Mouse (Mus musculus) left cerebral cortex, postnatal 25 days (tissue): Measurements from ENCODE around the gene Egln1. TPM values are rescaled to one million over a fixed set of nuclear protein-coding genes. Genes with fewer than 3 reads are reported as not detected.

ENCODE experiments used
- DNase-seq, 2 experiments: peaks; one replicate each; pipeline ENCODE4 v3.0.0; 2022; ENCODE audit warnings: low spot score in 2 of 2, mixed read lengths in 1 of 2
- intact Hi-C: fragments of 180-260 bp; cut with DNase I; formaldehyde crosslinking; loops from one replicate; pipeline ENCODE4 v1.15.1; 2025
- total RNA-seq, 2 experiments: library from RNA; stranded (reverse); gene quantifications; 2 replicates each; pipeline ENCODE4 v1.2.3; 2021

Gene Egln1
- total RNA-seq, 2 experiments from 2014 or later: 67.3 to 67.5 TPM

DNA sequence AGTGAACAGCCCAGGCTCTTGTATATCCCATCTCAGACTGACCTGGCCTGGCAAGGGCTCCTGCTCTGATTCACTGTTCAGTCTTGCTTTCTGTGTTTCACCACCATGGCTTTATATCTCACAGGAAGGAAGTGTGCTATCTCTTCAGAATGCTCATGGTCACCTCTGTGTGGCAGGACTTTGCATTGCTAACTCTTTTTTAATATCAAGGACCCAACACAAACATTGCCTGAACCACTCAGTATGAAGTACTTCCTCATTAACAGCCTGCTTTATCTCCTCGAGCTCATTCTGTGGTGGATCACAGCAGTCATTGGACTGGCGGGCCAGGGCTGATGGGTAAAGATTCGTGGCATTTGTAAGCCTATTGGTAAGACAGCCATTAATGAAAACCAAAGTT is 82.5 kb downstream of the Egln1 start:
- DNase-seq: no peak
- intact Hi-C loops: no loop called here

DNA sequence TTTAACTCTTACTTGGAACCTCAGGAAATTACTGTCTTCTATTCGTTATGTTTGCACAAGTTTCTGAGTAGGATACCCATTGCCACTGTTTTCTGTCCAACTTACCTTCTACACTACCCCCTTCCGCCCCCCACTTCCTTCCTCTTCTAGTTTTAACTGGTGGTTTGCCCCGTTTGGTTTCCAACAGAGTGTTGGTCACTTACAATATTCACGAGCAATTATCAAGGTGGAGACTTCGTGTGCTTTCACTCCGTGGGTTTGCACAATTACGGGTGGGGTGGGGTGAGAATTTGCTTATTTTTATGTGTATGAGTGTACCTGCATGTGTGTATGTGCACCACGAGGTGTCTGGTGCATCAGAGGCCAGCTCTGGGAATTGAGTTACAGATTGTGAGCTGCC is 85.4 kb downstream of the Egln1 start:
- no peak for DNase-seq
- intact Hi-C loops: no loop called here

DNA sequence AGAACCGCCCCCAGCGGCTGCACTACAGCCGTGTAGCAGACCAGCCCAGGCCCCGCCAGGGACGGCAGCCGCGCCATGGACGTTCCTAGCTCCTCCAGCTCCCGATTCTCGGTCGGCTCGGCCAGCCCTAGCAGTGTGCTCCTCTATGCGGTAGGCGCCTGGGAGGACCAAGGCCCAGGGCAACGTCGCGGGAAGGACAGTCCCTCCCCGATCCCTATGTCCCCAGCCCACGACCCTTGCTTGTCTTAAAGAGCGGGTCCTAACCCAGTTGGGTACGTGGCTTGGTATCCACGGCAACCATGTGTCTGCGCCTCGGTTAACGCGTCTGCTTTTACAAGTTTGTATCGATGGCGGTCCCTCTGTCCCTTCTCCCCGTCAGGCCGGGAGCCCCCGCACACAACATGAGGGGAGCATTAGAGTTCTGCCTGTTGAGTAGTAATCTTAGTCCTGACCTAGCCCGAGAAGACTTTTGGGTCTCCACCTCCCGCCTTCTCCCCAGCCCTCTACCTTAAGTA is 85.9 kb downstream of the Egln1 start:
- DNase-seq: no peak

DNA sequence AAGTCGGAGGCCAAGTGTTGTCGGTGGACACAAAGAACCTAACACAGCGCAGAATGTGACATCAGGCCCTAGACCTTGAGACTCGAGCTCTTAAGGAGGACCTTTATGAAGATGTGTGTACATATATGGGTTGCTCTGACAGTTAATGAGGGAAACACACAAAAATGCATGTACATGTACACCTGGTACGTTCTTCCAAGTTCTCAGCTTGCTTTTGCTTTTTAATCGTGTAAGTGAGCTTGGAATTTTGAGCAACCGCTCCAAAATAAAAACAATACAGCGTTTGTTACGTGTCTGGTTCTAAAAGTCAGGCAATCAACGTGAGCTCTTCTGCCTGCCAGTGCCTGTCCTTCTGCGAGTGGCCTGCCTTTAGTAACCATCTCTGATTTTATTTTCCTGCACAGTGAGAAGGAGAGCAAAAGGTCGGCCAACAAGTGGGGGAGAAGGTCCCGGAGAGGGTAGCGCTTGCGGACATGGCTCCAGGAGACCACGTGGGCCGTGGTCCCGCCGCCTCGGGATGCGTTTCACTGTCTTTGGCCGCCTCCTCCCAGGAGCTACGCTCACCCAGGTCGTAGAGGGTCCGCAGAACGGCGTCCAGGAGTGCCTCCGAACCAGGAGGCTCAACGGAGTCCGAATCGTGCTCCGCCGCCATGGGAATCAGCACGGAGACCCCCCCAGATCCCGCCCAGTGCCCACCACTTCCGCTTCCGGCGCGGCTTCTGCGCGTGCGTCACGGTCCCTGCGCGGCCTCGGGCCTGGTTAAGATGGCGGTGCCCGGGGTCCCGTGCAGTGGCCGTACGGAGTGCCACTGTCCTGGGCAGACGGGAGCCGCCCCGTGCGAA is 86.6 kb downstream of the Egln1 start, which contains the start of the genes Gnpat and 2810004N23Rik:
TSS of gene Gnpat (plus strand) at position 713 of the 842 bp plus-strand sequence.
TSS of gene 2810004N23Rik (minus strand) at position 800 of the 842 bp plus-strand sequence.
- DNase-seq: peak; percentile 92 to 93
- intact Hi-C loops: no loop called here

More for the DNA sequence above, 85.9 kb downstream of the Egln1 start:
- intact Hi-C loops: no loop called here

DNA sequence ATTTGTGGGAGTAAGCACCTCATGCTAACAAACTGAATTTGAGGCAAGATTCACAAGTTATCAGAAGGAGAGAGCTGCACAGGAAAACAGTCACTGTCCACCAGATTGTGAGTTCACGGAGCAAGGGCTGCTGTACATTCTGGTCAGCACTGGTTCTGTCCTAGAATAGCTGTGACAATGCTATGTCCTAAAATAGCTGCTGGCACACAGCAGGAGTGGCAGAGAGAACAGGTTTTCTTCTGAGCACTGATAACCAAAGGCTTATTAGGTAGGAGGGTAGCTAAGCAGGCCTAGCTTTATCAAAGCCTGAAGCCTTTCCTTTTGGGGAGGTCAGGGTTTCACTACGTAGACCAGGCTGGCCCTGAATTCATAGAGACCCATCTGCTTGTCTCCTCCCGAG is 88.9 kb downstream of the Egln1 start:
- no peak for DNase-seq
- intact Hi-C loops: no loop called here

DNA sequence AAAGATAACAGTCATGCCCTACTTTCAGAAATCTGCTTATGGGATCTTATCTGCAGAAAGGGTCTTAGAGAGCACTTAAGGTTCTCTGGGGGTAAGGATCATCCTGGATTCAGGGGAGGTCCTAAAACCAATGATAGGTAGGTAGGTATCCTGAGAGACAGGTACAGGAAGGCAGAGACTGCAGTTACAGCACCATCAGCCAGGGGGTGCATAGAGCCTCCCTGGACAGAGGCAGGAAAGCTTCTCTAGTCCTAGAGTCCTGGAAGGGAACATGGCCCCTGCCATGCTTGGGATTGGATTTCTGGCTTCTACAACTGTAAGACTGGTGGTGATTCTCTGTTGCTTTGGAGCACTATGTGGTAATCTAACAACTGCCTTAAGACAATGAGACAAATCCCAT is 89.7 kb downstream of the Egln1 start:
- no peak for DNase-seq
- intact Hi-C loops: no loop called here

Other genes with a start within 250 kb of the Egln1 start
- gene Ttc13, start 227.3 kb downstream of the Egln1 start, total RNA-seq: 10 to 100 TPM; 39.1 to 46.4 TPM
- gene Arv1, start 227.2 kb downstream of the Egln1 start, total RNA-seq: 10 to 100 TPM; 11.1 to 11.4 TPM
- gene Fam89a, start 197.5 kb downstream of the Egln1 start, total RNA-seq: under 1 TPM in 1 of 2 experiments, not detected in 1; 0.25 TPM
- 1 to 10 TPM; 2.2 to 2.4 TPM for gene Trim67, start 156.2 kb downstream of the Egln1 start, total RNA-seq
- gene Gnpat, start 86.3 kb downstream of the Egln1 start, total RNA-seq: 10 to 100 TPM; 49.6 to 55.2 TPM
- gene 2810004N23Rik, start 86.2 kb downstream of the Egln1 start, total RNA-seq: 10 to 100 TPM; 20.3 to 21.6 TPM
- 10 to 100 TPM; 36.2 to 38.9 TPM for gene Exoc8, start 51.6 kb downstream of the Egln1 start, total RNA-seq
- gene Sprtn, start 51.4 kb downstream of the Egln1 start, total RNA-seq: 10 to 100 TPM; 12.7 to 12.9 TPM
- gene Tsnax, start 63.7 kb upstream of the Egln1 start, total RNA-seq: 100 to 1,000 TPM; 167 to 171 TPM
- gene Disc1, start 104.9 kb upstream of the Egln1 start, total RNA-seq: 1 to 10 TPM; 2.5 to 3.1 TPM